Comparison of ENCODE assay signal across 10 mouse cellular contexts in genomic region chr8:94995336-94995893, GRCm38 (mm10). TPM values are rescaled to one million over a fixed set of nuclear protein-coding genes. Genes with fewer than 3 reads are reported as not detected.
DNase-seq lines count a peak whose midpoint lies in the region; ATAC-seq and TF ChIP-seq lines count a peak whose summit lies in the region.
"Had no signal": no experiment of that assay in that cellular context is flagged by ENCODE, and none has a peak within 500 bp of the region (broad histone marks: within the 10 kb centered on the region; RNA-seq: fewer than 3 reads in every experiment).

No protein-coding gene starts in this region.

- 17% methylated on average over 5 of the region's 5 CpGs for WGBS in hindbrain, embryonic 14.5 days
- 20% methylated on average over 5 of the region's 5 CpGs for WGBS in midbrain, postnatal 0 days
- WGBS in lung, postnatal 0 days, result 78% methylated on average over 5 of the region's 5 CpGs

- intact Hi-C loops in gastrocnemius, postnatal 14 days (cut with DNase I; ENCODE audit: low total_unique reads), result no loop called here

- TF ChIP-seq CTCF in midbrain, postnatal 0 days (IDR thresholded peaks at IDR 0.05), result no peak
- no peak for TF ChIP-seq CTCF in lung, postnatal 0 days (IDR thresholded peaks at IDR 0.05)

- H3K4me2 ChIP-seq in hindbrain, embryonic 14.5 days (replicated peaks), result peak overlapping the region; percentile 80
- peak overlapping the region; percentile 72 for H3K4me2 ChIP-seq in midbrain, postnatal 0 days (ENCODE audit: low read depth, low read length, poor library complexity, severe bottlenecking)
- no peak overlapping the region for H3K4me2 ChIP-seq in lung, postnatal 0 days (replicated peaks; ENCODE audit: low read depth, low read length)

- H3K27me3 ChIP-seq in hindbrain, embryonic 14.5 days (ENCODE audit: control insufficient read depth, insufficient read depth, low read length), result no peaks in the 10 kb centered on the region
- no peaks in the 10 kb centered on the region for H3K27me3 ChIP-seq in midbrain, postnatal 0 days (ENCODE audit: insufficient read depth, low read length)
- H3K27me3 ChIP-seq in lung, postnatal 0 days (replicated peaks; ENCODE audit: insufficient read depth, low read length), result no peaks in the 10 kb centered on the region

- ATAC-seq in hindbrain, embryonic 14.5 days (ENCODE audit: low FRiP score), result no peak
- no peak for ATAC-seq in midbrain, postnatal 0 days (ENCODE audit: low FRiP score)
- no peak for ATAC-seq in lung, postnatal 0 days

- peak; percentile 46 for DNase-seq in layer of hippocampus, adult 9-11 months
- DNase-seq in layer of hippocampus, adult 9-10 months (ENCODE audit: low spot score), result no peak
- peak; percentile 54 for DNase-seq in hindbrain, embryonic 14.5 days (ENCODE audit: low spot score)
- peak; percentile 67 for DNase-seq in midbrain, postnatal 0 days (ENCODE audit: low spot score)
- DNase-seq in lung, postnatal 0 days (ENCODE audit: low spot score), result no peak
- DNase-seq in gastrocnemius, postnatal 14 days, result no peak
- no peak for DNase-seq in kidney, adult 8-10 months
- DNase-seq: cerebellum, adult 8-10 months had no signal

- no peaks in the 10 kb centered on the region for H3K9me3 ChIP-seq in hindbrain, embryonic 14.5 days (ENCODE audit: control insufficient read depth, low read length)
- no peaks in the 10 kb centered on the region for H3K9me3 ChIP-seq in midbrain, postnatal 0 days (ENCODE audit: low read length)
- no peaks in the 10 kb centered on the region for H3K9me3 ChIP-seq in lung, postnatal 0 days (ENCODE audit: low read length)

- H3K36me3 ChIP-seq in hindbrain, embryonic 14.5 days (replicated peaks; ENCODE audit: control insufficient read depth, insufficient read depth), result no peaks in the 10 kb centered on the region
- no peaks in the 10 kb centered on the region for H3K36me3 ChIP-seq in midbrain, postnatal 0 days (ENCODE audit: insufficient read depth, low read length)
- H3K36me3 ChIP-seq in lung, postnatal 0 days (ENCODE audit: insufficient read depth, low read length), result no peaks in the 10 kb centered on the region

- H3K9ac ChIP-seq in hindbrain, embryonic 14.5 days, result peak overlapping the region; percentile 89
- H3K9ac ChIP-seq in midbrain, postnatal 0 days (replicated peaks; ENCODE audit: low read length, poor library complexity, severe bottlenecking), result peak overlapping the region; percentile 78
- H3K9ac ChIP-seq in lung, postnatal 0 days (replicated peaks; ENCODE audit: low read depth), result no peak overlapping the region

- no peak for TF ChIP-seq EP300 in lung, postnatal 0 days (IDR thresholded peaks at IDR 0.05)

- 0 out of 2 replicates have a peak overlapping the region, but pooled peaks have one; percentile 8 for H3K4me3 ChIP-seq in brown adipose tissue, adult 24 weeks (ENCODE audit: insufficient read depth, low read depth, low read length)
- H3K4me3 ChIP-seq in hindbrain, embryonic 14.5 days (replicated peaks; ENCODE audit: low read length), result peak overlapping the region; percentile 49
- H3K4me3 ChIP-seq in midbrain, postnatal 0 days (ENCODE audit: low read depth, low read length), result peak overlapping the region; percentile 37
- H3K4me3 ChIP-seq in lung, postnatal 0 days (ENCODE audit: low read depth, low read length), result no peak overlapping the region

- H3K27ac ChIP-seq in brown adipose tissue, adult 24 weeks (replicated peaks; ENCODE audit: low read depth, low read length), result peak overlapping the region; percentile 100
- H3K27ac ChIP-seq in hindbrain, embryonic 14.5 days, result peak overlapping the region; percentile 98
- H3K27ac ChIP-seq in midbrain, postnatal 0 days (ENCODE audit: low read depth, low read length), result peak overlapping the region; percentile 94
- H3K27ac ChIP-seq in lung, postnatal 0 days (ENCODE audit: low read length), result no peak overlapping the region

- H3K4me1 ChIP-seq in brown adipose tissue, adult 24 weeks (ENCODE audit: control insufficient read depth, insufficient read depth, insufficient read length, low read length), result peaks cover 60% of the 10 kb centered on the region
- H3K4me1 ChIP-seq in hindbrain, embryonic 14.5 days (replicated peaks; ENCODE audit: control insufficient read depth, insufficient read depth, low read length), result peaks cover 63% of the 10 kb centered on the region
- H3K4me1 ChIP-seq in midbrain, postnatal 0 days (ENCODE audit: insufficient read depth, low read length), result peaks cover 43% of the 10 kb centered on the region
- peaks cover 27% of the 10 kb centered on the region for H3K4me1 ChIP-seq in lung, postnatal 0 days (ENCODE audit: insufficient read depth, low read depth, low read length)

RNA-seq across cellular contexts. Expression of gene Adgrg1, which starts 20.9 kb away (rescaled TPM):
- 7.4 and 18.4 TPM in 2 replicates for polyA plus RNA-seq in brown adipose tissue, adult 24 weeks (2012; ENCODE audit: insufficient read depth, insufficient read length, missing spikeins)
- 115 and 123 TPM in 2 replicates for polyA plus RNA-seq in hindbrain, embryonic 14.5 days (2014; fragmentation: Nextera tagmentation; extraction: Ambion mirVana)
- total RNA-seq in midbrain, postnatal 0 days (2014; rRNA removed), result 218 and 247 TPM in 2 replicates
- 114 and 125 TPM in 2 replicates for polyA plus RNA-seq in midbrain, postnatal 0 days (2015; fragmentation: Nextera tagmentation; extraction: Ambion mirVana)
- 33.9 and 39.0 TPM in 2 replicates for polyA plus RNA-seq in lung, postnatal 0 days (2015; fragmentation: Nextera tagmentation; extraction: Ambion mirVana)
- total RNA-seq in gastrocnemius, postnatal 14 days (2021), result 10 to 100 TPM; 21.4 to 38.2 TPM

RNA-seq across cellular contexts. Expression of gene Adgrg3, which starts 22.1 kb away (rescaled TPM):
- polyA plus RNA-seq in brown adipose tissue, adult 24 weeks (2012; ENCODE audit: insufficient read depth, insufficient read length, missing spikeins), result not detected in 2 replicates
- polyA plus RNA-seq in hindbrain, embryonic 14.5 days (2014; fragmentation: Nextera tagmentation; extraction: Ambion mirVana), result 1.1 and 1.2 TPM in 2 replicates
- total RNA-seq in midbrain, postnatal 0 days (2014; rRNA removed), result 1.5 and 1.7 TPM in 2 replicates
- 0.59 and 0.88 TPM in 2 replicates for polyA plus RNA-seq in midbrain, postnatal 0 days (2015; fragmentation: Nextera tagmentation; extraction: Ambion mirVana)
- 4.8 and 5.3 TPM in 2 replicates for polyA plus RNA-seq in lung, postnatal 0 days (2015; fragmentation: Nextera tagmentation; extraction: Ambion mirVana)
- under 1 TPM; 0.33 TPM for total RNA-seq in gastrocnemius, postnatal 14 days (2021)

RNA-seq across cellular contexts. Expression of gene Drc7, which starts 59.5 kb away (rescaled TPM):
- polyA plus RNA-seq in brown adipose tissue, adult 24 weeks (2012; ENCODE audit: insufficient read depth, insufficient read length, missing spikeins), result not detected in 2 replicates
- 1.8 and 2.3 TPM in 2 replicates for polyA plus RNA-seq in hindbrain, embryonic 14.5 days (2014; fragmentation: Nextera tagmentation; extraction: Ambion mirVana)
- 4.4 and 9.8 TPM in 2 replicates for total RNA-seq in midbrain, postnatal 0 days (2014; rRNA removed)
- polyA plus RNA-seq in midbrain, postnatal 0 days (2015; fragmentation: Nextera tagmentation; extraction: Ambion mirVana), result 2.8 and 3.6 TPM in 2 replicates
- polyA plus RNA-seq in lung, postnatal 0 days (2015; fragmentation: Nextera tagmentation; extraction: Ambion mirVana), result 3.1 and 3.9 TPM in 2 replicates
- total RNA-seq in gastrocnemius, postnatal 14 days (2021), result not detected
- polyA plus RNA-seq: heart, embryonic 14.5 days had no signal

Comparison
In these comparisons a context has a peak if more than half of its experiments do, and no peak if none do; other contexts are left out.
1. DNase-seq: peak in layer of hippocampus, adult 9-11 months (single experiment), hindbrain, embryonic 14.5 days (single experiment) and midbrain, postnatal 0 days (single experiment); none in layer of hippocampus, adult 9-10 months (single experiment), lung, postnatal 0 days (single experiment), gastrocnemius, postnatal 14 days (single experiment) and kidney, adult 8-10 months (0 of 2).